Mouse (Mus musculus): ENCODE measurements at regions not wholly inside any gene's neighbourhood (a gene's known extent, or its start where the extent isn't known, plus 50 kb on each side); places are given as distances from the start of the nearest gene placed in this dataset.

- TF ChIP-seq E2F4 (IDR thresholded peaks at IDR 0.05; ENCODE audit: borderline replicate concordance, low read depth, low read length) (no peak), POLR2A (IDR thresholded peaks at IDR 0.05; ENCODE audit: control insufficient read depth in 1 of 2, insufficient read depth in 1 of 2, low read depth in 1 of 2, low read length in 2 of 2, poor library complexity in 1 of 2) (no peak), CTCF (IDR thresholded peaks at IDR 0.05 in 2 of 3, conservative IDR thresholded peaks at IDR 0.05 in 1 of 3; ENCODE audit: control insufficient read depth in 1 of 3, insufficient read depth in 1 of 3, low read depth in 2 of 3, low read length in 3 of 3, poor library complexity in 1 of 3, severe bottlenecking in 1 of 3) (no peak), ELF1 (IDR thresholded peaks at IDR 0.05; ENCODE audit: low read depth, low read length) (no peak), JUND (IDR thresholded peaks at IDR 0.05; ENCODE audit: low read depth, low read length) (no peak), SMC3 (IDR thresholded peaks at IDR 0.05; ENCODE audit: low read depth, low read length) (no peak), EP300 (IDR thresholded peaks at IDR 0.05; ENCODE audit: low read depth in 1 of 2, low read length in 2 of 2) (no peak), ZC3H11A (IDR thresholded peaks at IDR 0.05; ENCODE audit: low read depth, low read length) (no peak), MXI1 (IDR thresholded peaks at IDR 0.05; ENCODE audit: low read depth, low read length) (no peak), POLR2AphosphoS5 (IDR thresholded peaks at IDR 0.05; ENCODE audit: borderline replicate concordance, low read depth, low read length) (no peak), BHLHE40 (IDR thresholded peaks at IDR 0.05; ENCODE audit: borderline replicate concordance, low read depth, low read length) (no peak), GATA1 (IDR thresholded peaks at IDR 0.05; ENCODE audit: low read depth, low read length) (no peak)
Observed at GRCm38 (mm10) chr9:58430772-58431171, 57.6 kb upstream of the Insyn1 start.
